Mouse (Mus musculus) small intestine, adult 2 months (tissue): ENCODE data around the gene Dcps. TPM values are rescaled to one million over a fixed set of nuclear protein-coding genes. Genes with fewer than 3 reads are reported as not detected.

Experiments used
- H3K27ac ChIP-seq: fragments of 200-500 bp; 2 replicates; pipeline ENCODE4 v1.5.1; 2012; ENCODE audit warnings: low read depth, low read length, control low read depth, inconsistent platforms; ENCODE audit not compliant: insufficient read depth
- H3K27me3 ChIP-seq: fragments of 200-500 bp; 2 replicates; pipeline ENCODE4 v1.6.1; 2012; ENCODE audit warnings: mild to moderate bottlenecking, moderate library complexity, low read length, inconsistent platforms; ENCODE audit not compliant: control insufficient read depth, insufficient read depth
- H3K36me3 ChIP-seq: fragments of 200-500 bp; 2 replicates; pipeline ENCODE4 v1.6.1; 2012; ENCODE audit warnings: mild to moderate bottlenecking, low read length, control low read depth, inconsistent platforms; ENCODE audit not compliant: control insufficient read depth, insufficient read depth
- H3K4me1 ChIP-seq: fragments of 200-500 bp; 2 replicates; pipeline ENCODE4 v1.6.1; 2012; ENCODE audit warnings: low read length, inconsistent platforms, mixed read lengths; ENCODE audit not compliant: control insufficient read depth, insufficient read depth, insufficient read length
- H3K4me3 ChIP-seq: fragments of 200-500 bp; 2 replicates; pipeline ENCODE4 v1.5.1; 2012; ENCODE audit warnings: low read depth, mild to moderate bottlenecking, control low read depth, inconsistent platforms, low read length, moderate library complexity
- CTCF ChIP-seq: fragments of 200-500 bp; IDR thresholded peaks from 2 replicates; pipeline ENCODE4 v1.5.1; 2012; ENCODE audit warnings: low read depth, mild to moderate bottlenecking, control low read depth, inconsistent platforms, low read length, moderate library complexity, mixed read lengths; ENCODE audit not compliant: insufficient replicate concordance, insufficient read length; ENCODE audit errors: extremely low read depth
- POLR2A ChIP-seq: fragments of 200-500 bp; IDR thresholded peaks from 2 replicates; pipeline ENCODE4 v1.6.1; 2012; ENCODE audit warnings: low read depth, mild to moderate bottlenecking, control low read depth, inconsistent platforms, low read length, moderate library complexity
- WGBS: fragments of 180-500 bp; shearing (Covaris S2); methylation state at CpG from one replicate; pipeline ENCODE4 v1.1.7; 2018; 5-methylcytosine and 5-hydroxymethylcytosine counted together
- polyA plus RNA-seq: library from polyadenylated mRNA; depleted of rRNA; stranded (reverse); fragments of >200 nt; gene quantifications from 2 replicates; pipeline ENCODE4 v1.2.3, GENCODE M21; 2012

The Dcps gene
- polyA plus RNA-seq, 1 experiment: 18.4 TPM

- no peaks in the 10 kb centered on the region for H3K36me3 ChIP-seq
- 86% methylated on average over 1 of the region's 1 CpGs for WGBS
- no peak overlapping the region for H3K27ac ChIP-seq
- peaks cover 7% of the 10 kb centered on the region; the same call in 1 of the 2 replicates for H3K4me1 ChIP-seq
- H3K4me3 ChIP-seq: no peak overlapping the region
- no peak for TF ChIP-seq POLR2A
- TF ChIP-seq CTCF: no peak
- no peaks in the 10 kb centered on the region for H3K27me3 ChIP-seq
Measured at GRCm38 (mm10) chr9:35145829-35146228, 30.0 kb downstream of the Dcps start.

GRCm38 (mm10) chr9:35145118-35145517 is 30.7 kb downstream of the Dcps start:
- H3K4me1 ChIP-seq: peaks cover 7% of the 10 kb centered on the region; the same call in 1 of the 2 replicates
- H3K36me3 ChIP-seq: no peaks in the 10 kb centered on the region
- H3K27me3 ChIP-seq: no peaks in the 10 kb centered on the region
- no peak overlapping the region for H3K27ac ChIP-seq
- no peak for TF ChIP-seq POLR2A
- no peak for TF ChIP-seq CTCF
- H3K4me3 ChIP-seq: no peak overlapping the region
- 88% methylated on average over 9 of the region's 9 CpGs for WGBS

GRCm38 (mm10) chr9:35142221-35142620 is 33.6 kb downstream of the Dcps start:
- H3K4me1 ChIP-seq: peaks cover 8% of the 10 kb centered on the region; the same call in 1 of the 2 replicates
- no peaks in the 10 kb centered on the region for H3K36me3 ChIP-seq
- no peak overlapping the region for H3K27ac ChIP-seq
- H3K27me3 ChIP-seq: no peaks in the 10 kb centered on the region
- WGBS: 68% methylated on average over 2 of the region's 2 CpGs
- no peak for TF ChIP-seq POLR2A
- H3K4me3 ChIP-seq: no peak overlapping the region

- TF ChIP-seq POLR2A: no peak
- TF ChIP-seq CTCF: no peak
- Histone ChIP-seq H3K27ac (no peak overlapping the region), H3K4me3 (no peak overlapping the region), H3K27me3 (no peaks in the 10 kb centered on the region), H3K4me1 (peaks cover 2% of the 10 kb centered on the region; the same call in 1 of the 2 replicates), H3K36me3 (0 out of 2 replicates have a peak, but pooled peaks cover 1% of the 10 kb centered on the region)
- WGBS: 88% methylated on average over 5 of the region's 5 CpGs
Measured at GRCm38 (mm10) chr9:35139231-35139744, 36.6 kb downstream of the Dcps start.

- Histone ChIP-seq H3K36me3 (0 out of 2 replicates have a peak, but pooled peaks cover 1% of the 10 kb centered on the region), H3K4me3 (no peak overlapping the region), H3K27ac (no peak overlapping the region), H3K27me3 (no peaks in the 10 kb centered on the region), H3K4me1 (peaks cover 2% of the 10 kb centered on the region; the same call in 1 of the 2 replicates)
- WGBS: 44% methylated on average over 7 of the region's 7 CpGs
- TF ChIP-seq POLR2A (no peak), CTCF (no peak)
Measured at GRCm38 (mm10) chr9:35138029-35138428, 37.8 kb downstream of the Dcps start.

GRCm38 (mm10) chr9:35135575-35135974 is 40.3 kb downstream of the Dcps start:
- no peak for TF ChIP-seq CTCF
- TF ChIP-seq POLR2A: no peak
- WGBS: 84% methylated on average over 6 of the region's 6 CpGs

GRCm38 (mm10) chr9:35131637-35132397 is 44.0 kb downstream of the Dcps start:
- peak overlapping the region; percentile 83; the same call in 1 of the 2 replicates for H3K27ac ChIP-seq
- H3K4me1 ChIP-seq: peaks cover 42% of the 10 kb centered on the region
- TF ChIP-seq CTCF: no peak
- TF ChIP-seq POLR2A: no peak
- no peaks in the 10 kb centered on the region for H3K27me3 ChIP-seq
- 92% methylated on average over 16 of the region's 16 CpGs for WGBS
- 0 out of 2 replicates have a peak, but pooled peaks cover 1% of the 10 kb centered on the region for H3K36me3 ChIP-seq
- H3K4me3 ChIP-seq: no peak overlapping the region

More at GRCm38 (mm10) chr9:35135575-35135974, 40.3 kb downstream of the Dcps start:
- H3K27ac ChIP-seq: no peak overlapping the region
- peaks cover 15% of the 10 kb centered on the region for H3K4me1 ChIP-seq
- no peak overlapping the region for H3K4me3 ChIP-seq
- 0 out of 2 replicates have a peak, but pooled peaks cover 1% of the 10 kb centered on the region for H3K36me3 ChIP-seq
- no peaks in the 10 kb centered on the region for H3K27me3 ChIP-seq
